Mouse (Mus musculus) kidney, embryonic 16.5 days (tissue): ENCODE results near the gene Smok2b. TPM values are rescaled to one million over a fixed set of nuclear protein-coding genes. Genes with fewer than 3 reads are reported as not detected.
"Not testable (repeated sequence)": the region's sequence is repeated elsewhere in the genome, so short reads cannot be mapped to it uniquely, and the experiment has no call there.

ENCODE experiments used
- ATAC-seq: fragments of 200-750 bp; cut with Nextera tagmentation; 2 replicates; pipeline ENCODE4 v1.8.0; 2017; ENCODE audit warnings: moderate TSS enrichment; ENCODE audit not compliant: low FRiP score, low TSS enrichment
- H3K27ac ChIP-seq: fragments of 300-500 bp; sonication (generic); 2 replicates; pipeline ENCODE4 v1.5.1; 2014; ENCODE audit warnings: low read length
- H3K27me3 ChIP-seq: fragments of 300-500 bp; sonication (generic); 2 replicates; pipeline ENCODE4 v1.6.1; 2014; ENCODE audit warnings: low read length, control low read depth, mixed read lengths; ENCODE audit not compliant: insufficient read depth
- H3K36me3 ChIP-seq: fragments of 300-500 bp; sonication (generic); 2 replicates; pipeline ENCODE4 v1.6.1; 2014; ENCODE audit warnings: low read length, control low read depth, mixed read lengths; ENCODE audit not compliant: insufficient read depth
- H3K4me1 ChIP-seq: fragments of 300-500 bp; sonication (generic); 2 replicates; pipeline ENCODE4 v1.6.1; 2014; ENCODE audit warnings: low read length, control low read depth, mixed read lengths; ENCODE audit not compliant: insufficient read depth
- H3K4me2 ChIP-seq: fragments of 300-500 bp; sonication (generic); replicated peaks from 2 replicates; pipeline ENCODE4 v1.6.1; 2014; ENCODE audit warnings: low read depth, low read length
- H3K4me3 ChIP-seq: fragments of 300-500 bp; sonication (generic); 2 replicates; pipeline ENCODE4 v1.5.1; 2014; ENCODE audit warnings: mild to moderate bottlenecking, low read length
- H3K9ac ChIP-seq: fragments of 300-500 bp; sonication (generic); replicated peaks from 2 replicates; pipeline ENCODE4 v1.6.1; 2014; ENCODE audit warnings: low read length
- H3K9me3 ChIP-seq: fragments of 300-500 bp; sonication (generic); 2 replicates; pipeline ENCODE4 v1.6.1; 2016; ENCODE audit warnings: low read length, control low read depth
- WGBS: fragments of 180-500 bp; shearing (Covaris S2); extraction: QIAGEN DNeasy Blood & Tissue Kit; methylation state at CpG from one replicate; pipeline ENCODE4 v1.1.7; 2014; 5-methylcytosine and 5-hydroxymethylcytosine counted together
- polyA plus RNA-seq: library from polyadenylated mRNA; unstranded; fragments of >200 nt; fragmentation: Nextera tagmentation; extraction: Ambion mirVana; gene quantifications from 2 replicates; pipeline ENCODE4 v1.2.1, GENCODE M21; 2015

Gene Smok2b
- not detected in 2 replicates for polyA plus RNA-seq

- peaks cover 76% of the 10 kb centered on the region for H3K9me3 ChIP-seq
Measured at GRCm38 (mm10) chr17:13229957-13230356, at the start of gene Smok2b. Gene Smok2b, plus strand, starts transcription at chr17:13230257.

GRCm38 (mm10) chr17:13180491-13180890, 49.6 kb upstream of the Smok2b start:
- H3K9ac ChIP-seq, H3K36me3 ChIP-seq, ATAC-seq, H3K27me3 ChIP-seq, H3K27ac ChIP-seq, H3K4me3 ChIP-seq, H3K4me2 ChIP-seq, H3K4me1 ChIP-seq: not testable (repeated sequence)
- peaks cover 20% of the 10 kb centered on the region for H3K9me3 ChIP-seq
- WGBS: 86% methylated on average over 5 of the region's 5 CpGs

More at GRCm38 (mm10) chr17:13229957-13230356, at the start of gene Smok2b:
- not testable (repeated sequence) for H3K27me3 ChIP-seq, ATAC-seq, H3K4me3 ChIP-seq, H3K4me2 ChIP-seq, H3K9ac ChIP-seq, H3K36me3 ChIP-seq, H3K27ac ChIP-seq, H3K4me1 ChIP-seq
- WGBS: 74% methylated on average over 2 of the region's 2 CpGs

- H3K27me3 ChIP-seq, H3K36me3 ChIP-seq, H3K4me1 ChIP-seq, H3K4me3 ChIP-seq, H3K4me2 ChIP-seq, H3K27ac ChIP-seq, H3K9ac ChIP-seq, ATAC-seq: not testable (repeated sequence)
- WGBS: 60% methylated on average over 3 of the region's 4 CpGs
- H3K9me3 ChIP-seq: peaks cover 24% of the 10 kb centered on the region
Measured at GRCm38 (mm10) chr17:13182712-13183111, 47.3 kb upstream of the Smok2b start.

- not testable (repeated sequence) for H3K4me2 ChIP-seq, H3K27me3 ChIP-seq, H3K36me3 ChIP-seq, H3K9ac ChIP-seq, H3K4me3 ChIP-seq, H3K4me1 ChIP-seq, H3K27ac ChIP-seq, ATAC-seq
- WGBS: 95% methylated on average over 4 of the region's 5 CpGs
- peaks cover 23% of the 10 kb centered on the region for H3K9me3 ChIP-seq
Measured at GRCm38 (mm10) chr17:13184514-13184913, 45.5 kb upstream of the Smok2b start.

- WGBS: 84% methylated on average over 6 of the region's 6 CpGs
- not testable (repeated sequence) for H3K27ac ChIP-seq, H3K4me2 ChIP-seq, H3K4me3 ChIP-seq, H3K27me3 ChIP-seq, H3K4me1 ChIP-seq, ATAC-seq, H3K9ac ChIP-seq, H3K36me3 ChIP-seq
- H3K9me3 ChIP-seq: peaks cover 30% of the 10 kb centered on the region
Measured at GRCm38 (mm10) chr17:13186541-13186940, 43.5 kb upstream of the Smok2b start.

DNA sequence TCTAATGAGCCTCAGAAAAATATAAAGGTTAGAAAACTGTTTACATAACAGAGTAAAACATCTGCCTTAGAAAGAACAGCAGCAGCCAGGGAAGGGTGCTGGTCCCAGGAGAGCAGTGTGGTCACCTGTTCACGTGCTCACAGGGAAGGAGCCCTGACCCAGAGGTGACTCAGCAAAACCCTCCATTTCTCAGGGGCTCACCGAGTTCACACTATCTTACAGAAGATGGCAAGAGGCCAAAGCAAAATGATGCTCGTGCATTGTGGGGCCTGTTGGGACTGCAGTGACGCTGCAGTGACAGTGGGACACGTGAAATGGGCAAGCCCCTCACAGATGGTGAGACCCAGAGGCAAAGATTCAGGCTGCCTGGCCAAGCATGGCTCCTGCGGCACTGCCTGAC, 42.4 kb upstream of the Smok2b start:
- not testable (repeated sequence) for H3K4me2 ChIP-seq, H3K4me3 ChIP-seq, H3K27ac ChIP-seq, H3K27me3 ChIP-seq, H3K9ac ChIP-seq, ATAC-seq, H3K4me1 ChIP-seq, H3K36me3 ChIP-seq
- H3K9me3 ChIP-seq: peaks cover 26% of the 10 kb centered on the region
- 71% methylated on average over 6 of the region's 6 CpGs for WGBS

DNA sequence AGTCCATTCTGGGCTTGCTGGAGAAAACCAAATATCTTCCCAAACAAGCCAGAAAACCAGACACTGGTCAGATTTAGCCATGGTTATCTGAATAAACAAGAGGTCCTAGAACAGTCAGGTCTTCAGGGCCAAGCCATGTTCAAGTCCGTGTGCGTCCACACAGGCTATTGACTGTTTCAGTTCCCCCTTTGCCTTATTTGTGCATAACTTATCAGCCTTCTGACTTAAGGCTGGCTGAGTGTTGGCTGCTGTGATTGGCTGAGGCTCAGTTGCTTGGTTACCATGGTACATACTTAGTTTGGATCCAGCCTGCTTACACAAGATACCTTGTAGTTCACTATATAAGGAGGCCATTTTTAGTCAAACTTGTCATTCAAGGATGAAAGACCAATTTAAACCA, 41.2 kb upstream of the Smok2b start:
- not testable (repeated sequence) for H3K4me3 ChIP-seq, H3K36me3 ChIP-seq, H3K4me1 ChIP-seq, ATAC-seq, H3K9ac ChIP-seq, H3K4me2 ChIP-seq, H3K27me3 ChIP-seq, H3K27ac ChIP-seq
- 93% methylated on average over 2 of the region's 2 CpGs for WGBS
- H3K9me3 ChIP-seq: peaks cover 26% of the 10 kb centered on the region

DNA sequence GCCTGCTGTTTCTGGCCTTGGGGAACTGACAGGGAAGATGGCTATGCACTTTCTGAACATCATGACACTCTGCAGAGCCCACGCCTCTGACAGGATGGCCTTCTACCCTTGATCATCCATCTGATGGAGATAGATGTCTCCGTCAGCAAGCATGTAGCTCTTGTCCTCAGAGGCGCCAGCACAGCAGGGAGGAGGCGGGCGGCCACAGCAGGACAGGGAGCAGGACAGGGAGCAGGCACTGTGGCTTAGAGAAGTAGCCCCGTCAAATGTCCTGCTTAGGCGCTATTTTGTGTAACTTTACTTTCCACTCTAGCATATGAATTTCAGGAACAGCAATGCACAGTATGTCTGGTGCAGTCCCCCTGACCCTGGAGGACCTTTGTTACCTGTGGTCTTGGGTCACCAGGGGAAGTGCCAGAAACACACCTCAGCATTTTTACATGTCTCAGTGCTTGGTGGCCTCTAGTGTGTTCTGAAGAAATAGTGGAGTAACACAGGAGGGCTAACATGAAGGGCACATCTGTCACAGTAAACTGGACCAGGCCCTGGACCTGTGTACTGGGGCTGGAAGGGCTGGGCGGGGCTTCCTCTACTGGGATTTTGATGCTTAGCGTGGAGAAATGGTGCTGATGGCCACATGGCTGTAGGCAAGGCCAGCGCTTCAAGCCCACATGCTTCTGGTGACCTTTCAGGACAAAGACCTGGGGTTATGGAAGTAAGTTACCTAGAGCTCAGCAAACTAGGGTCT, 39.0 kb upstream of the Smok2b start:
- not testable (repeated sequence) for H3K27ac ChIP-seq, H3K4me3 ChIP-seq, H3K9ac ChIP-seq, H3K27me3 ChIP-seq, H3K36me3 ChIP-seq, H3K4me1 ChIP-seq, H3K4me2 ChIP-seq
- 0 out of 2 replicates have a peak, but pooled peaks have one; percentile 10 for ATAC-seq
- H3K9me3 ChIP-seq: peaks cover 26% of the 10 kb centered on the region
- 88% methylated on average over 10 of the region's 10 CpGs for WGBS

- H3K4me1 ChIP-seq, H3K4me2 ChIP-seq, H3K36me3 ChIP-seq, H3K9ac ChIP-seq, H3K27me3 ChIP-seq, ATAC-seq, H3K4me3 ChIP-seq, H3K27ac ChIP-seq: not testable (repeated sequence)
- WGBS: 66% methylated on average over 4 of the region's 4 CpGs
- H3K9me3 ChIP-seq: peaks cover 36% of the 10 kb centered on the region
Measured at GRCm38 (mm10) chr17:13196486-13196885, 33.6 kb upstream of the Smok2b start.

GRCm38 (mm10) chr17:13198812-13199211, 31.2 kb upstream of the Smok2b start:
- peaks cover 35% of the 10 kb centered on the region for H3K9me3 ChIP-seq
- H3K27ac ChIP-seq, H3K27me3 ChIP-seq, H3K4me2 ChIP-seq, ATAC-seq, H3K36me3 ChIP-seq, H3K4me1 ChIP-seq, H3K9ac ChIP-seq, H3K4me3 ChIP-seq: not testable (repeated sequence)
- WGBS: 87% methylated on average over 2 of the region's 2 CpGs
